Mouse (Mus musculus): ENCODE results near the gene Zhx3. TPM values are rescaled to one million over a fixed set of nuclear protein-coding genes. Genes with fewer than 3 reads are reported as not detected.

Zhx3 gene
- polyA plus RNA-seq, 1 experiment from 2014 or later, result 6.0 TPM

GRCm38 (mm10) chr2:160747075-160747474, 125.7 kb downstream of the Zhx3 start:
- no peak for TF ChIP-seq CTCF (IDR thresholded peaks at IDR 0.05; ENCODE audit: low read depth)
- TF ChIP-seq EP300 (IDR thresholded peaks at IDR 0.05; ENCODE audit: low read depth), result no peak
- no peak for ATAC-seq
- H3K27ac ChIP-seq (ENCODE audit: low read depth), result no peak overlapping the region
- no peak for DNase-seq
- no peaks in the 10 kb centered on the region for H3K9me3 ChIP-seq (ENCODE audit: low read length)
- H3K4me2 ChIP-seq (ENCODE audit: low read depth, low read length), result no peak overlapping the region
- H3K4me3 ChIP-seq (ENCODE audit: low read depth, low read length), result no peak overlapping the region
- no peak overlapping the region for H3K9ac ChIP-seq (replicated peaks)
- peaks cover 30% of the 10 kb centered on the region for H3K4me1 ChIP-seq (ENCODE audit: insufficient read depth)
- H3K27me3 ChIP-seq (ENCODE audit: insufficient read depth, low read length), result no peaks in the 10 kb centered on the region
- 76% methylated on average over 10 of the region's 10 CpGs for WGBS (ENCODE audit: insufficient replicate concordance)
- peaks cover 27% of the 10 kb centered on the region for H3K36me3 ChIP-seq (replicated peaks; ENCODE audit: insufficient read depth, low read length)

DNA sequence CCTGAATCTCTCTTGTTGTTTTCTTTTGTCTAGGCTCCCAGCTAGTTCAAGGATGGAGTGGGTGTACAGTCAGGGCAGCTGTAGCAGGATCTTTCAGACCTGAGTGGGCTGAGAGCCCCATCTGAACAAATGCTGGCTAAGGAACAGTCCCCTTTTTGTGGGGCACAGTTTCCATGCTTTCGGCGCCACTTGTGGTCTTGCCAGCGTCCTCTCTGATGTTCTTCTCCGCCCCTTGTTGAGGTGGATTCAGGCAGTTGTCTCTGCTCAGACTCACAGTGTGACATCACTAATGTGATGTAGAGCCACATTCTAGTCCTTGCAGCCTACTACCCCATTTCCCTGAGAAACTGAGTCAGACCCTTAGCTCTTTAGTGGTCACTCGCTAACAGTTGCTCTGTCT, 126.2 kb downstream of the Zhx3 start:
- 79% methylated on average over 5 of the region's 5 CpGs for WGBS (ENCODE audit: insufficient replicate concordance)
- H3K27ac ChIP-seq (ENCODE audit: low read depth), result no peak overlapping the region

GRCm38 (mm10) chr2:160745497-160745896, 127.3 kb downstream of the Zhx3 start:
- Histone ChIP-seq H3K9ac (replicated peaks) (no peak overlapping the region), H3K27ac (ENCODE audit: low read depth) (peak overlapping the region; percentile 16; the same call in 1 of the 2 replicates), H3K27me3 (ENCODE audit: insufficient read depth, low read length) (no peaks in the 10 kb centered on the region), H3K9me3 (ENCODE audit: low read length) (no peaks in the 10 kb centered on the region), H3K4me3 (ENCODE audit: low read depth, low read length) (no peak overlapping the region), H3K4me2 (ENCODE audit: low read depth, low read length) (no peak overlapping the region), H3K36me3 (replicated peaks; ENCODE audit: insufficient read depth, low read length) (peaks cover 16% of the 10 kb centered on the region; the same call in 1 of the 2 replicates), H3K4me1 (ENCODE audit: insufficient read depth) (peaks cover 45% of the 10 kb centered on the region)
- 57% methylated on average over 1 of the region's 1 CpGs for WGBS (ENCODE audit: insufficient replicate concordance)
- DNase-seq (no peak), ATAC-seq (no peak)
- TF ChIP-seq EP300 (IDR thresholded peaks at IDR 0.05; ENCODE audit: low read depth) (no peak), CTCF (IDR thresholded peaks at IDR 0.05; ENCODE audit: low read depth) (no peak)

More for the DNA sequence above, 126.2 kb downstream of the Zhx3 start:
- no peak overlapping the region for H3K9ac ChIP-seq (replicated peaks)
- H3K36me3 ChIP-seq (replicated peaks; ENCODE audit: insufficient read depth, low read length), result peaks cover 23% of the 10 kb centered on the region
- TF ChIP-seq EP300 (IDR thresholded peaks at IDR 0.05; ENCODE audit: low read depth), result no peak
- TF ChIP-seq CTCF (IDR thresholded peaks at IDR 0.05; ENCODE audit: low read depth), result no peak
- no peaks in the 10 kb centered on the region for H3K9me3 ChIP-seq (ENCODE audit: low read length)
- ATAC-seq, result no peak
- no peak overlapping the region for H3K4me2 ChIP-seq (ENCODE audit: low read depth, low read length)
- H3K27me3 ChIP-seq (ENCODE audit: insufficient read depth, low read length), result no peaks in the 10 kb centered on the region
- DNase-seq, result no peak
- peaks cover 34% of the 10 kb centered on the region for H3K4me1 ChIP-seq (ENCODE audit: insufficient read depth)
- H3K4me3 ChIP-seq (ENCODE audit: low read depth, low read length), result no peak overlapping the region

DNA sequence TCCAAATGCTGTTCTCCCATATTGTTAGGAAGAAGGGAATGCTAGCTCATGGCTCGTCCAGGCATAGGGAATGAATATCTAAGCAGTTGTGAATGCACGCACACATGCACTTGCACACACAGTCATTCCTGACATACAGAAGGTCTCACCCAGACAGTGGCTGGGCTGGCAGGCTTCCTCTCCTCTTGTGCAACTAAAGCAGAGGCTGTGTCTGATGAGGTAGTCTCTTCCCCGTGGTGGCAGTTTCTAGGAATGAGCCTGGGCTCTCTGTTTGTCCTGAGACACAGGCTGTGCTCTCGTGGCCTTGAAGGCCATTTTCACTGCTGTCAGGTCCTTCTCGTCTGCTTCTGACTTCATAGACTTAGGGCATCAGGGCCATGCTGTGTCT, 128.0 kb downstream of the Zhx3 start:
- no peak overlapping the region for H3K27ac ChIP-seq (ENCODE audit: low read depth)
- H3K4me2 ChIP-seq (ENCODE audit: low read depth, low read length), result no peak overlapping the region
- 53% methylated on average over 5 of the region's 5 CpGs for WGBS (ENCODE audit: insufficient replicate concordance)
- peaks cover 51% of the 10 kb centered on the region for H3K4me1 ChIP-seq (ENCODE audit: insufficient read depth)
- no peak for TF ChIP-seq CTCF (IDR thresholded peaks at IDR 0.05; ENCODE audit: low read depth)
- TF ChIP-seq EP300 (IDR thresholded peaks at IDR 0.05; ENCODE audit: low read depth), result no peak
- H3K4me3 ChIP-seq (ENCODE audit: low read depth, low read length), result no peak overlapping the region
- H3K9ac ChIP-seq (replicated peaks), result no peak overlapping the region
- peaks cover 12% of the 10 kb centered on the region; the same call in 1 of the 2 replicates for H3K36me3 ChIP-seq (replicated peaks; ENCODE audit: insufficient read depth, low read length)
- ATAC-seq, result no peak
- DNase-seq, result no peak
- H3K27me3 ChIP-seq (ENCODE audit: insufficient read depth, low read length), result no peaks in the 10 kb centered on the region
- no peaks in the 10 kb centered on the region for H3K9me3 ChIP-seq (ENCODE audit: low read length)

DNA sequence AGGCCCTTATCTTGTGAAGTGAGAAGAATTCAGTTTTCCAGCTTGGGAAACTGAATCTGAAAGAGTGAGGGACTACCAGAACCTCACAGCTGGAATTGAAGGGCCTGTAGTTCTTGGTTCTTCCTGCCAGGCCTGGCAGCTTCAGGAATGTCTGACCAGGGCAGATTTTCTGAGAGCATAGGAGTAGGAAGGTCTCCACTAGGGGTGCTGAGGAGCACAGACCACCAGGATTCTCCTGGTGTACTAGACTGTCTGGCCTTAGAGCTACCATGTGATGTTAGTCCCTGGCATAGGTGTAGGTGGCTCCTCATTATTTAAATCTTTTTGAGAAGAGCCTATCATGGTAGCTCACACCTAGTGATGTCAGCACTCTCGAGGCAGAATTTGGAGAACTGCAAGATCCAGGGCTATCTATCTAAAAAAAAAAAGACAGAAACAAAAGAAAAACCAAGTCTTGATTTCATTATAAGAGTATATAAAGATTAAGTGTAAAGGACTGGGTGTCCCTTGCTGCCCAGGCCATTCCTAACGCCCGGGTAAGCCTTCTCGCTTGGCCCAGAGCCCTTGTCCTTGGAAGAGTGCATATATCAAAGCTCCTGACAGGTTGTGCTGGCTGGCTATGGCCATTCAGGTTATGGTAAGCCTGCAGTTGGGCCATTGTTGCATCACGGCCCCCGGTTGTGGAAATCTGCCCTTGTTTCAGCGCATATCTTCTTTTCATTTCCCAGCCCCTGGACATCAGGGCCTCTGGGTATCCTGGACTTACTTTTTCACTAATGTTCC, 128.6 kb downstream of the Zhx3 start:
- ATAC-seq (no peak), DNase-seq (peak; percentile 47)
- Histone ChIP-seq H3K27ac (ENCODE audit: low read depth) (0 out of 2 replicates have a peak overlapping the region, but pooled peaks have one; percentile 23), H3K9me3 (ENCODE audit: low read length) (no peaks in the 10 kb centered on the region), H3K27me3 (ENCODE audit: insufficient read depth, low read length) (no peaks in the 10 kb centered on the region), H3K9ac (replicated peaks) (no peak overlapping the region), H3K4me3 (ENCODE audit: low read depth, low read length) (no peak overlapping the region), H3K4me2 (ENCODE audit: low read depth, low read length) (no peak overlapping the region), H3K4me1 (ENCODE audit: insufficient read depth) (peaks cover 52% of the 10 kb centered on the region), H3K36me3 (replicated peaks; ENCODE audit: insufficient read depth, low read length) (peaks cover 10% of the 10 kb centered on the region; the same call in 1 of the 2 replicates)
- 73% methylated on average over 7 of the region's 7 CpGs for WGBS (ENCODE audit: insufficient replicate concordance)
- peak; percentile 63 for TF ChIP-seq CTCF (IDR thresholded peaks at IDR 0.05; ENCODE audit: low read depth)
- TF ChIP-seq EP300 (IDR thresholded peaks at IDR 0.05; ENCODE audit: low read depth), result no peak

DNA sequence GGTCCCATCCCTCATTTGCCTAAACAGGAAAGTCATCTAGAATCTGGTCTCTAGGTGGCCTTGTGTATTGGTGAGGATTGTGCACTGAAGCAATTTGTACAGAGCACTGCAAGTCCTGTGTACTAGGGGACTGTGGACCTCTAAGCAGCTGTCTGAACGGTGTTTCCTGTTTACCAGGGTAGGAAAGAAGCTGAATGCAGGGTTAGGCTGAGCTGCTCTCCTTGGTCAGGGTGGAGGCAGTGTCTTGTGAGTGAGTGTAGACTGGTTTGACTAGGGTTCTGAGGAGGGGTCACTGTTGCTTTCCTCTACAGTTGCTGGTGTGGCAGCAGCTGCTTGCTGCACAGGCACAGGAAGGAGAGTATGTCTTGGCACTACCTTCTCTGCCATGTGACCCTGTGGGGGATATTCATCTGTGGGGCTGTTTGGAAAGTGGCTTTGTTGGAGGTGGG, 130.6 kb downstream of the Zhx3 start:
- Histone ChIP-seq H3K9me3 (ENCODE audit: low read length) (no peaks in the 10 kb centered on the region), H3K36me3 (replicated peaks; ENCODE audit: insufficient read depth, low read length) (no peaks in the 10 kb centered on the region), H3K4me1 (ENCODE audit: insufficient read depth) (peaks cover 59% of the 10 kb centered on the region), H3K9ac (replicated peaks) (peak overlapping the region; percentile 30; the same call in 1 of the 2 replicates), H3K27ac (ENCODE audit: low read depth) (peak overlapping the region; percentile 74), H3K4me2 (ENCODE audit: low read depth, low read length) (0 out of 2 replicates have a peak overlapping the region, but pooled peaks have one; percentile 15), H3K4me3 (ENCODE audit: low read depth, low read length) (no peak overlapping the region), H3K27me3 (ENCODE audit: insufficient read depth, low read length) (no peaks in the 10 kb centered on the region)
- ATAC-seq, result peak; percentile 59
- TF ChIP-seq EP300 (IDR thresholded peaks at IDR 0.05; ENCODE audit: low read depth) (no peak), CTCF (IDR thresholded peaks at IDR 0.05; ENCODE audit: low read depth) (no peak)
- no peak for DNase-seq
- 21% methylated on average over 1 of the region's 1 CpGs for WGBS (ENCODE audit: insufficient replicate concordance)
